Mouse (Mus musculus) adrenal gland, postnatal 10 days (tissue): ENCODE data around the gene Otof. TPM values are rescaled to one million over a fixed set of nuclear protein-coding genes. Genes with fewer than 3 reads are reported as not detected.

Experiments used
- DNase-seq: peaks from one replicate; pipeline ENCODE4 v3.0.0; 2021; ENCODE audit warnings: mixed read lengths
- total RNA-seq, 2 experiments: library from RNA; stranded (reverse); gene quantifications; 2 replicates each; pipeline ENCODE4 v1.2.3; 2021

The Otof gene
- total RNA-seq, 2 experiments from 2014 or later: 0.09 to 0.12 TPM

- no peak for DNase-seq
Observed at GRCm38 (mm10) chr5:30341601-30342365, 119.9 kb downstream of the Otof start.

- no peak for DNase-seq
Observed at GRCm38 (mm10) chr5:30340815-30341214, 120.9 kb downstream of the Otof start.

Other genes with a start within 250 kb of the Otof start
- gene Selenoi, start 229.4 kb downstream of the Otof start, total RNA-seq: 10 to 100 TPM; 20.4 to 20.7 TPM
- under 1 TPM; 0.21 to 0.42 TPM for gene Drc1, start 180.5 kb downstream of the Otof start, total RNA-seq
- not detected for gene 1700001C02Rik, start 4.1 kb upstream of the Otof start, total RNA-seq
- 1 to 10 TPM in 1 of 2 experiments, under 1 TPM in 1; 0.67 to 1.1 TPM for gene Cib4, start 83.9 kb upstream of the Otof start, total RNA-seq
- 100 to 1,000 TPM; 549 to 558 TPM for gene Kcnk3, start 126.2 kb upstream of the Otof start, total RNA-seq
- gene Slc35f6, start 186.0 kb upstream of the Otof start, total RNA-seq: 10 to 100 TPM; 30.4 to 34.6 TPM
- gene Cenpa, start 204.8 kb upstream of the Otof start, total RNA-seq: 10 to 100 TPM; 38.0 to 54.0 TPM
- 1 to 10 TPM; 4.5 to 8.8 TPM for gene Dpysl5, start 249.6 kb upstream of the Otof start, total RNA-seq